Mouse (Mus musculus): ENCODE data around the gene Olfr391-ps.

- TF ChIP-seq CTCF (IDR thresholded peaks at IDR 0.05; ENCODE audit: control insufficient read depth, insufficient read depth, insufficient read length) (no peak), USF1 (IDR thresholded peaks at IDR 0.05; ENCODE audit: low read depth) (no peak), MAX (IDR thresholded peaks at IDR 0.05) (no peak)
Measured at GRCm38 (mm10) chr11:73802952-73803351, at the start of gene Olfr391-ps.
